Mouse (Mus musculus) MEL (cell line): ENCODE data around the gene Angptl7. TPM values are rescaled to one million over a fixed set of nuclear protein-coding genes. Genes with fewer than 3 reads are reported as not detected.

ENCODE experiments used
- DNase-seq: peaks from one replicate; pipeline ENCODE4 v3.0.0; 2011; ENCODE audit warnings: low read depth, low spot score
- H3K27ac ChIP-seq: 2 replicates; pipeline ENCODE4 v1.5.1; 2012; ENCODE audit warnings: low read depth, mild to moderate bottlenecking, control low read depth, low read length, moderate library complexity; ENCODE audit not compliant: control insufficient read depth
- H3K27me3 ChIP-seq, 2 experiments: fragments of 150-350 bp in 1 of 2; sonication (generic) in 1 of 2; 2 replicates each; pipeline ENCODE4 v1.6.1; 2012; ENCODE audit warnings: low read length in 2 of 2, mild to moderate bottlenecking in 2 of 2, improper control_type of control experiment in 1 of 2, moderate library complexity in 1 of 2; ENCODE audit not compliant: insufficient read depth in 2 of 2, control insufficient read depth in 1 of 2
- H3K36me3 ChIP-seq, 2 experiments: 2 replicates each; pipeline ENCODE4 v1.6.1; 2012 to 2014; ENCODE audit warnings: low read length in 2 of 2, improper control_type of control experiment in 1 of 2, inconsistent platforms in 1 of 2, mild to moderate bottlenecking in 1 of 2; ENCODE audit not compliant: insufficient read depth in 2 of 2, control insufficient read depth in 1 of 2
- H3K4me1 ChIP-seq, 2 experiments: fragments of 150-350 bp in 1 of 2; sonication (generic) in 1 of 2; 2 replicates each; pipeline ENCODE4 v1.6.1; 2012; ENCODE audit warnings: low read length in 2 of 2, improper control_type of control experiment in 1 of 2, mild to moderate bottlenecking in 1 of 2; ENCODE audit not compliant: insufficient read depth in 2 of 2, control insufficient read depth in 1 of 2
- H3K4me3 ChIP-seq, 2 experiments: fragments of 150-350 bp in 1 of 2; sonication (generic) in 1 of 2; 2 replicates each; pipeline ENCODE4 v1.5.1; 2012; ENCODE audit warnings: low read depth in 2 of 2, low read length in 2 of 2, mild to moderate bottlenecking in 2 of 2, moderate library complexity in 2 of 2, control low read depth in 1 of 2, improper control_type of control experiment in 1 of 2; ENCODE audit not compliant: control insufficient read depth in 1 of 2, insufficient read depth in 1 of 2
- H3K79me2 ChIP-seq: 2 replicates; pipeline ENCODE4 v1.6.1; 2012; ENCODE audit warnings: mild to moderate bottlenecking, low read length, moderate library complexity; ENCODE audit not compliant: control insufficient read depth, poor library complexity, insufficient read depth
- H3K9ac ChIP-seq: 2 replicates; pipeline ENCODE4 v1.6.1; 2012; ENCODE audit warnings: low read depth, mild to moderate bottlenecking, control low read depth, low read length, moderate library complexity; ENCODE audit not compliant: control insufficient read depth, poor library complexity, severe bottlenecking
- H3K9me3 ChIP-seq: fragments of 150-350 bp; sonication (generic); replicated peaks from 2 replicates; pipeline ENCODE4 v1.6.1; 2012; ENCODE audit warnings: mild to moderate bottlenecking, low read length, improper control_type of control experiment, moderate library complexity; ENCODE audit not compliant: insufficient read depth
- BHLHE40 ChIP-seq: IDR thresholded peaks from 2 replicates; pipeline ENCODE4 v1.6.1; 2012; ENCODE audit warnings: low read depth, mild to moderate bottlenecking, inconsistent platforms, low read length, improper control_type of control experiment, borderline replicate concordance
- CHD1 ChIP-seq: IDR thresholded peaks from 2 replicates; pipeline ENCODE4 v1.6.1; 2012; ENCODE audit warnings: low read depth, mild to moderate bottlenecking, inconsistent platforms, low read length, improper control_type of control experiment
- EP300 ChIP-seq, 2 experiments: IDR thresholded peaks; 2 replicates each; pipeline ENCODE4 v1.6.1; 2011; ENCODE audit warnings: improper control_type of control experiment in 2 of 2, low read length in 2 of 2, low read depth in 1 of 2, mild to moderate bottlenecking in 1 of 2
- ETS1 ChIP-seq: IDR thresholded peaks from 2 replicates; pipeline ENCODE4 v1.6.1; 2012; ENCODE audit warnings: low read depth, mild to moderate bottlenecking, inconsistent platforms, low read length, improper control_type of control experiment, moderate library complexity
- GABPA ChIP-seq: IDR thresholded peaks from 2 replicates; pipeline ENCODE4 v1.6.1; 2012; ENCODE audit warnings: low read depth, mild to moderate bottlenecking, inconsistent platforms, low read length, improper control_type of control experiment, moderate library complexity
- GATA1 ChIP-seq: IDR thresholded peaks from 2 replicates; pipeline ENCODE4 v1.6.1; 2011; ENCODE audit warnings: low read depth, low read length, improper control_type of control experiment
- KAT2A ChIP-seq: conservative IDR thresholded peaks from 2 replicates; pipeline ENCODE4 v1.6.1; 2012; ENCODE audit warnings: low read depth, low read length, improper control_type of control experiment, inconsistent platforms
- MAFK ChIP-seq: IDR thresholded peaks from 2 replicates; pipeline ENCODE4 v1.6.1; 2011; ENCODE audit warnings: low read depth, mild to moderate bottlenecking, low read length, improper control_type of control experiment, borderline replicate concordance
- MAX ChIP-seq: IDR thresholded peaks from 2 replicates; pipeline ENCODE4 v1.6.1; 2011; ENCODE audit warnings: low read length, improper control_type of control experiment
- MAZ ChIP-seq: IDR thresholded peaks from 2 replicates; pipeline ENCODE4 v1.6.1; 2012; ENCODE audit warnings: low read depth, mild to moderate bottlenecking, inconsistent platforms, low read length, improper control_type of control experiment
- MXI1 ChIP-seq: IDR thresholded peaks from 2 replicates; pipeline ENCODE4 v1.6.1; 2011; ENCODE audit warnings: mild to moderate bottlenecking, low read depth, low read length, improper control_type of control experiment
- POLR2AphosphoS2 ChIP-seq: IDR thresholded peaks from 2 replicates; pipeline ENCODE4 v1.6.1; 2011; ENCODE audit warnings: low read length, improper control_type of control experiment
- RCOR1 ChIP-seq: IDR thresholded peaks from 2 replicates; pipeline ENCODE4 v1.6.1; 2012; ENCODE audit warnings: low read depth, mild to moderate bottlenecking, inconsistent platforms, low read length, improper control_type of control experiment
- SIN3A ChIP-seq: IDR thresholded peaks from 2 replicates; pipeline ENCODE4 v1.6.1; 2012; ENCODE audit warnings: low read length, improper control_type of control experiment, inconsistent platforms
- TBP ChIP-seq: IDR thresholded peaks from 2 replicates; pipeline ENCODE4 v1.8.0; 2011; ENCODE audit warnings: low read depth, low read length, improper control_type of control experiment
- ZC3H11A ChIP-seq: IDR thresholded peaks from 2 replicates; pipeline ENCODE4 v1.6.1; 2012; ENCODE audit warnings: low read depth, mild to moderate bottlenecking, inconsistent platforms, low read length, improper control_type of control experiment
- ZMIZ1 ChIP-seq: IDR thresholded peaks from 2 replicates; pipeline ENCODE4 v1.6.1; 2012; ENCODE audit warnings: low read depth, mild to moderate bottlenecking, inconsistent platforms, low read length, improper control_type of control experiment, moderate library complexity
- polyA plus RNA-seq, 2 experiments: library from polyadenylated mRNA; stranded (reverse) in 1 of 2; unstranded in 1 of 2; fragments of >175 nt in 1 of 2; fragments of >200 nt in 1 of 2; gene quantifications; 2 replicates each; pipeline versions ENCODE4 v1.2.1 to v1.2.4; 2012; ENCODE audit warnings: low replicate concordance in 2 of 2, low read depth in 1 of 2; ENCODE audit not compliant: insufficient read length in 2 of 2, insufficient read depth in 1 of 2, missing spikeins in 1 of 2
- total RNA-seq: library from RNA; depleted of rRNA; stranded (reverse); fragments of 300-350 nt; gene quantifications from 2 replicates; pipeline ENCODE4 v1.2.3, GENCODE M21; 2012

Gene Angptl7
- total and polyA plus RNA-seq, 3 experiments: not detected

- Histone ChIP-seq H3K4me1 (no peaks in the 10 kb centered on the region), H3K9me3 (no peaks in the 10 kb centered on the region), H3K79me2 (no peaks in the 10 kb centered on the region), H3K27ac (no peak overlapping the region), H3K27me3 (no peaks in the 10 kb centered on the region), H3K9ac (no peak overlapping the region), H3K36me3 (peaks cover 0 to 16% of the 10 kb centered on the region in 2 experiments; a peak in 2 of 4 replicates), H3K4me3 (no peak overlapping the region)
- TF ChIP-seq TBP (no peak), EP300 (IDR thresholded peaks at IDR 0.05; ENCODE audit: low read depth in 1 of 2, low read length in 2 of 2) (no peak)
- no peak for DNase-seq
Measured at GRCm38 (mm10) chr4:148484511-148484910, 15.7 kb downstream of the Angptl7 start.

- no peak for DNase-seq
- no peaks in the 10 kb centered on the region for H3K9me3 ChIP-seq
- H3K36me3 ChIP-seq: peaks cover 0 to 20% of the 10 kb centered on the region in 2 experiments; a peak in 2 of 4 replicates
- no peaks in the 10 kb centered on the region for H3K4me1 ChIP-seq
- H3K27me3 ChIP-seq: no peaks in the 10 kb centered on the region
- no peaks in the 10 kb centered on the region for H3K79me2 ChIP-seq
- no peak overlapping the region for H3K9ac ChIP-seq
- H3K4me3 ChIP-seq: no peak overlapping the region
- TF ChIP-seq SIN3A: no peak
- TF ChIP-seq BHLHE40: no peak
- no peak for TF ChIP-seq EP300 (IDR thresholded peaks at IDR 0.05; ENCODE audit: low read depth in 1 of 2, low read length in 2 of 2)
- no peak for TF ChIP-seq MAFK
- TF ChIP-seq MAX: no peak
- no peak for TF ChIP-seq MXI1
- TF ChIP-seq GATA1: no peak
- TF ChIP-seq ETS1: no peak
- no peak for TF ChIP-seq KAT2A
- no peak for TF ChIP-seq GABPA
- no peak for TF ChIP-seq ZMIZ1
- TF ChIP-seq ZC3H11A: no peak
- TF ChIP-seq POLR2AphosphoS2: no peak
- no peak for TF ChIP-seq MAZ
- no peak for TF ChIP-seq CHD1
- no peak for TF ChIP-seq RCOR1
- TF ChIP-seq, all 39 proteins: peak for 0
- no peak overlapping the region for H3K27ac ChIP-seq
Measured at GRCm38 (mm10) chr4:148481557-148482168, 18.6 kb downstream of the Angptl7 start.
